Mouse (Mus musculus): ENCODE measurements around the gene Ugt1a10.

The Ugt1a10 gene

GRCm38 (mm10) chr1:88253106-88253505, 197.9 kb downstream of the Ugt1a10 start:
- DNase-seq (ENCODE audit: extremely low read depth, low read depth, low spot score): no peak

GRCm38 (mm10) chr1:88253540-88253939, 198.4 kb downstream of the Ugt1a10 start:
- DNase-seq (ENCODE audit: extremely low read depth, low read depth, low spot score): no peak

GRCm38 (mm10) chr1:88254793-88255465, 199.7 kb downstream of the Ugt1a10 start:
- DNase-seq (ENCODE audit: extremely low read depth, low read depth, low spot score): no peak

- DNase-seq (ENCODE audit: extremely low read depth, low read depth, low spot score): no peak
Observed at GRCm38 (mm10) chr1:88255466-88255857, 200.3 kb downstream of the Ugt1a10 start.

- DNase-seq (ENCODE audit: extremely low read depth, low read depth, low spot score): no peak
Observed at GRCm38 (mm10) chr1:88255989-88256754, 201.0 kb downstream of the Ugt1a10 start.

- DNase-seq (ENCODE audit: extremely low read depth, low read depth, low spot score): no peak
Observed at GRCm38 (mm10) chr1:88256886-88257663, 201.9 kb downstream of the Ugt1a10 start.

GRCm38 (mm10) chr1:88257681-88258080, 202.5 kb downstream of the Ugt1a10 start:
- no peak for DNase-seq (ENCODE audit: extremely low read depth, low read depth, low spot score)

DNA sequence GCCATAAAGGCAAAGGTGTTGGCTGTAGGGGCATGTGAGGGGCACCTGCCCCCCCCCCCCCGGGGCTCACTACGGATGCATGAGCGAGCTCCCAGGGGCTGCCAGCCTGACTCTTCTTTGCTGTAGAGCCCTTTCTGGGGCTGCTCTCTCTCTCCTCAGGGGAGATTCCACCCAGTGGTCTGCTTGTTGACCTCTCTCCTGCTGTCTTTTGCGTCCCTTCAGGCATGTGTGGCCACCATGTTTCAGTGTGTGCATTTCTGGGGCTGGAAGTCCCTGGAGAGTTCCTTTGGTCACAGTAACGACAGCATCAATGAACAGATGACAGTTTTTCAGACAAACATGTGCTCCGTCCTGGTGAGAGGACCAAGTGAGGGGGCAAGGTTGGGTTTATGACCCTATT, 203.2 kb downstream of the Ugt1a10 start:
- no peak for DNase-seq (ENCODE audit: extremely low read depth, low read depth, low spot score)

- DNase-seq (ENCODE audit: extremely low read depth, low read depth, low spot score): no peak
Observed at GRCm38 (mm10) chr1:88258881-88259642, 203.9 kb downstream of the Ugt1a10 start.

GRCm38 (mm10) chr1:88259643-88260024, 204.4 kb downstream of the Ugt1a10 start:
- DNase-seq (ENCODE audit: extremely low read depth, low read depth, low spot score): no peak

DNA sequence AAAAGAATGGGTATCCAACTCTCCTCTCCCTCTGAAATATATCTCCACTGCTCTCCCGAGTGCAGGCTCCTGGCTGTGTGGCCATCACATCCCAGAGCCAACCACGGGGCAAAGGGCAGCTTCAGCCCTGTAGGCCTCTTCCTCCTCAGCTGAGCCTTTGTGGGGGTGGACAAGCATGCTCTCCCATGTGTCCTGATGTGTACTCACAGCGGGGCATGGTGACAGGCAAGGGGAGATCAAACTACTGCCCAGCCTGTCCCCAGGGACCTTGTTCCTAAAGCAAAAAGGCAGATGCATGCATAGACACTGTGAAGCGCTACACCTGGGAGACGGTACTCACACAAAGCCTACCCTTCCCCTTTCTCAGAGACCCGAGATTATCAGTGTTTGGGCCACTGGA, 204.9 kb downstream of the Ugt1a10 start:
- no peak for DNase-seq (ENCODE audit: extremely low read depth, low read depth, low spot score)

DNA sequence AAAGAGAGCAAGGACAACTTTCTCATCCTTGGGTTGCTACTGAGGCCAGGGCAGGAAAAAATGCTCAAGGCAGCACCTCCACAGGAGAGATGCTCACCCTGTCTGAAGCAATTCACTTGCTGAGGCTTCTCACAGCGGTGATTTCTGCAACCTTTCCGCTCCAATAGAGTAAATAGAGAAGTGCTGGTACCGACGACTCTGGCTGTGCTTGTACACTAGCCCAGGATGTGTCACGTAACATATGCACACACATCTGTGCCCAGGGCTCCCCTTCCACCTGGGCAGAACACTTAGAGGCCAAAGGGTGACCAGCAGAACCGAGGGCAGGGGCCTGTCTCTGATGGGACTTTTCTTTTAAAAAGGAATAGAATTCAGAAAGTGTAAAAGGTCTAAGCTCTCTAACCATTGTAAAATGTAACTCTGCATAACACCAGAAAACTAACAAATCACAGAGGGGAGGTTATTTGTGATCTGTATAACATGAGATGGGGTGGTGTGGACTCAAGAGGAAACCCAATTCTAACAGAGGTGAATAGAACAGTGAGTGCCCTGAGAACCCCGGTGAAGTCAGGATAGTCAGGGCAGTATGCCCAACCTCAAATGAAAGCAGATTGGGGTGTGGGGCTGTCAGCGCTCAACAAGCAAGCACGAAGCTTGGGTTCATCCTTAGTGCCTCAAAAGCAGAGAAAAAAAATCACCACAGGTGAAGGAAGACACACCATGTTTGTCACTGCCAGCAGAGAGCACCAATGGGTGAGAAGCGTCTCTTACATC, 205.6 kb downstream of the Ugt1a10 start:
- no peak for DNase-seq (ENCODE audit: extremely low read depth, low read depth, low spot score)

- DNase-seq (ENCODE audit: extremely low read depth, low read depth, low spot score): no peak
Observed at GRCm38 (mm10) chr1:88261706-88262105, 206.5 kb downstream of the Ugt1a10 start.

DNA sequence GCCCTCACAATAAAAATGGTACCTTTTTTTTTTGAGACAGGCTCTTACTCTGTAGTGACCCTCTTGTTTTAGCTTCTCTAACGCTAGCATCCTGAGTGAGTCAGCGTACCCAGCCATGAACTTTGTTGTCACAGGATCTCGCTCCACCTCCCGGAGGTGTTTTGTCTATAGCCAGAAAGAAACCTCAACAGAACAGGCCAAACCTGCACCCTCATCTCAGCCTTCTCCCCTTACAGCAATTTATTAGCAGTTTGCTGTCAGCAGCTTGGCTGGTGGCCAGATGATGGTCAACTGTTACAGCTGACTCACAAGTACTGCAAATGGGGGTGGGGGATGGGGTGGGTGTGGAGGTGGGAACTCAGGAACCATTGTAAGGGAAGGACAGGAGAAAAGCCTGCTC, 207.1 kb downstream of the Ugt1a10 start:
- DNase-seq (ENCODE audit: extremely low read depth, low read depth, low spot score): peak; percentile 58

DNA sequence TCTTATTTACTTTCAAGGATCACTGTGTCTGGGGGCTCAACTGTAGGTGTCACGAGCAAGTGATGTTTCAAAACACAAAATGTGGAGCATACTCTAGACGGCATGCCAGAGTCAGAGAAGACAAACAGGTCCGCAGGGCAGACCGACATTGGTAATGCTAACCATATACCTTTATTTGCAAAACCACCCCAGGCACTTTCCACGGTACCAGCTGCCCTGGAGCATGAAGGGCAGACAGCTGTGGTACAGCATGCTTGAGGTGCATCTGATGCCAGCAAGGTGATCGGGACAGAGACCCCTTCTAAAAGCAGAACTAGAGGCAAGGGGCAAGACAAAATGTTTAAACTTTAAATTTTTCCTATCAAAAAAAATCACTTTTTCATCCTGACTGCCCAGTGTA, 207.8 kb downstream of the Ugt1a10 start:
- DNase-seq (ENCODE audit: extremely low read depth, low read depth, low spot score): no peak

DNA sequence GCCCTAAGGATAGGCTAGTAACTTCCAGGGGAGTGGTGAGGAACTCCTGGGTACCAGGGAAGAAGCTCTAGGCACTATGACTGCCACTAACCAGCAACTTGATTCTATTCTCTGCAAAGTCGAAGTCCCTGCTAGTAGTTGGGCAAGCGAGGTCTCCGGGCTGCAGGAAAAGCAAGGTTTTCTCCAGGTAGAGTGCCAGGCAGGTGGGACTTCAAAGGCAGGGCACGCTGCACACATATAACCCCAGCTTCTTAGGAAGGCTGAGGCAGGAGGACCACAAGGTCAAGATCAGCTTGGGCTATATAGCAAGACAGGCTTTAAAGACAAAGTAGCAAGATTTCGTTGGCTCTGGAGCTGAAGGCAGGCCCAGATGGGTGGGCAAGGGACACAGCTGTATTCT, 208.6 kb downstream of the Ugt1a10 start:
- no peak for DNase-seq (ENCODE audit: extremely low read depth, low read depth, low spot score)

GRCm38 (mm10) chr1:88264237-88264868, 209.2 kb downstream of the Ugt1a10 start:
- no peak for DNase-seq (ENCODE audit: extremely low read depth, low read depth, low spot score)

- no peak for DNase-seq (ENCODE audit: extremely low read depth, low read depth, low spot score)
Observed at GRCm38 (mm10) chr1:88264869-88265240, 209.7 kb downstream of the Ugt1a10 start.

- no peak for DNase-seq (ENCODE audit: extremely low read depth, low read depth, low spot score)
Observed at GRCm38 (mm10) chr1:88266123-88266522, 210.9 kb downstream of the Ugt1a10 start.

DNA sequence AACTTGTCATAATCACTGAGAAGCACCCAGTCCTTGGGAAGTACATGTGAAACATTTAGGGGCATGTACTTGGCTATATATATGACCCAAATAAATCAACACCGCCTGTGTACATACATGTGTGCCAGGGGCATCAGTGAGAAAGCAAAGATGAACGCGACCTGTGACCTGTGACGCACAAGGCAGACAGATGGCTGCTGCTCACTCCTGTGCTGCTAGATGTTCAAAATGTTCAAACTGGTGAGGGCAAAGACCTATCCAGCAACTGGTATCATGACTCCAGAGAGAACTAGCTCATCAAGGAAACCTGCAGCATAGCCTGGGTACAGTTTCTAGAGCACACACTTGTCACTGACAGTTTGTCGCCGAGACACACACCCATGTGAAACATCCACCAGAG, 212.3 kb downstream of the Ugt1a10 start:
- DNase-seq (ENCODE audit: extremely low read depth, low read depth, low spot score): no peak

Measured in fat pad, adult 2 months (tissue).